Mouse (Mus musculus) neural tube, embryonic 15.5 days (tissue): ENCODE measurements at regions not wholly inside any gene's neighbourhood (a gene's known extent, or its start where the extent isn't known, plus 50 kb on each side); places are given as distances from the start of the nearest gene placed in this dataset.

Experiments used
- ATAC-seq: fragments of 200-750 bp; cut with Nextera tagmentation; 2 replicates; pipeline ENCODE4 v1.8.0; 2017; ENCODE audit warnings: mild to moderate bottlenecking, moderate TSS enrichment, moderate library complexity; ENCODE audit not compliant: low FRiP score
- H3K27ac ChIP-seq: fragments of 300-500 bp; sonication (generic); replicated peaks from 2 replicates; pipeline ENCODE4 v1.5.1; 2015; ENCODE audit warnings: mild to moderate bottlenecking, inconsistent platforms
- H3K27me3 ChIP-seq: fragments of 300-500 bp; sonication (generic); replicated peaks from 2 replicates; pipeline ENCODE4 v1.6.1; 2015; ENCODE audit warnings: inconsistent platforms
- H3K36me3 ChIP-seq: fragments of 300-500 bp; sonication (generic); 2 replicates; pipeline ENCODE4 v1.6.1; 2015; ENCODE audit warnings: inconsistent platforms
- H3K4me1 ChIP-seq: fragments of 300-500 bp; sonication (generic); 2 replicates; pipeline ENCODE4 v1.6.1; 2015; ENCODE audit warnings: inconsistent platforms
- H3K4me2 ChIP-seq: fragments of 300-500 bp; sonication (generic); 2 replicates; pipeline ENCODE4 v1.6.1; 2015; ENCODE audit warnings: inconsistent platforms, mild to moderate bottlenecking, moderate library complexity
- H3K4me3 ChIP-seq: fragments of 300-500 bp; sonication (generic); replicated peaks from 2 replicates; pipeline ENCODE4 v1.5.1; 2015; ENCODE audit warnings: mild to moderate bottlenecking, inconsistent platforms
- H3K9ac ChIP-seq: fragments of 300-500 bp; sonication (generic); replicated peaks from 2 replicates; pipeline ENCODE4 v1.6.1; 2015; ENCODE audit warnings: mild to moderate bottlenecking, inconsistent platforms
- H3K9me3 ChIP-seq: fragments of 300-500 bp; sonication (generic); replicated peaks from 2 replicates; pipeline ENCODE4 v1.6.1; 2016; ENCODE audit warnings: inconsistent platforms
- WGBS: fragments of 180-500 bp; shearing (Covaris S2); methylation state at CpG from one replicate; pipeline ENCODE4 v1.1.7; 2015; ENCODE audit warnings: mixed read lengths; 5-methylcytosine and 5-hydroxymethylcytosine counted together

DNA sequence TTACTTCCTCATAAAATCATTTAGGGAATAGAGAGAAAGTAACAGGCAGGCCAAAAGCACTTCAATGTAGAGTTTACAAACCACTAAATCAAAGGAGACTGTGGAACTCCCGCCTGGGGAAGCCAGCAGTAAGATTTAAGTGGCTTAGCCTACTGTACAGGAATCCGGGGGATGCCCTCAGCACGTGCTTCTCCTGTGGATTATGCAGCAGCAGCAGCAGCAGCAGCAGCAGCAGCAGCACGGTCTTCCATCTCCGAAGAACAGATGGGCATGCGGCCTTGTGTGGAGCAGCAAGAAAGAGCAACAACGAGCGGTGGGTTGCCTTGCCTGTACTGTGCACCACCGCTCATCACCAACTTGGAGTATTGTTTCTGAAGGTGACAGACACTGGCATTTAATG is 314.9 kb downstream of the Cd83 start:
- ATAC-seq: no peak
- Histone ChIP-seq H3K4me3 (no peak overlapping the region), H3K9me3 (no peaks in the 10 kb centered on the region), H3K4me1 (peaks cover 24% of the 10 kb centered on the region), H3K9ac (no peak overlapping the region), H3K36me3 (no peaks in the 10 kb centered on the region), H3K27me3 (no peaks in the 10 kb centered on the region), H3K4me2 (no peak overlapping the region), H3K27ac (no peak overlapping the region)
- whole genome bisulfite sequencing: 15% methylated on average over 9 of the region's 9 CpGs

DNA sequence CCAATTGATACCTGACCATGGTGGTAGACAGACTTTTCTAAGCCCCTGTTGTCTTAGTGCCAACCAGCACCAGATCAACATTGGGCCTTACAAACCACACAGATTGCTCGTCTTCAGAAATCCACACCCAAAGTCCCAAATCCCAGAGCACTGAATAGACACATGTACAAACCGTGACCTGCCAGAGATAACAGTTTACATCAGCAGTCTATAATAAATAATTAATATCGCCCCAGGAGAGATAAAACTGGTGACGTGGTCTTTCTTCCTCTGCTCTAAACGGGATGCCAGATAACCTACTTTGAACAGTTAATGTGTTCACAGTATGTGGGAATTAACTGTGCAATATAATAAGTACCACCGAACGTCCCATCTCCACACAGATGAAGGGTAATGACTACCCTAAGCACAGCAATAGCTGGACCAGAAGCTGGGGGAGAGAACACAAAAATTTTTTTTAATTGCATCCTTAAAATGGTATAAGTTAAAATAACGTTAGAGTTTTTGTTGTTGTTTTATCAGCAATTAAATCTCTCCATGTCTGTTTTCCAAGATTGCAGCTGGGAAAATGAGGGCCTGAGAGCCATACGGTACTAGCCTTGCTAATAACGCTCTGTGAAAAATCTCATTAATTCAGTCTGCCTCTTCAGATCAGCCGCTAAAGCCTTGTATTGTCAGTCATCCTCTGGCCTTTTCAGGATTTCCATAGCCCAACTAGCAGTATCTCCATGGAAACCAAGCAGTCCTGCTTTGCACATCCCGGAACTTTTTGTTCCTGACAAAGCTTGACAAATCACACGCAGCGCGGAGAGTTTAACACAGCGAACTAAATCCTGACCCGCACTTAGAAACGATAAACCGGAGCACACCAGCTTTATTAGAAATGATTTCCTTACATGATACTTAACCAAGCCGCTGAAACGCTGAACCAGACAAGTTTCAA is 315.8 kb downstream of the Cd83 start:
- Histone ChIP-seq H3K4me1 (peaks cover 24% of the 10 kb centered on the region), H3K4me3 (0 out of 2 replicates have a peak overlapping the region, but pooled peaks have one; percentile 0), H3K27ac (no peak overlapping the region), H3K27me3 (no peaks in the 10 kb centered on the region), H3K9me3 (no peaks in the 10 kb centered on the region), H3K36me3 (no peaks in the 10 kb centered on the region), H3K9ac (no peak overlapping the region), H3K4me2 (peak overlapping the region; percentile 42)
- ATAC-seq: no peak; the same call in 1 of the 2 replicates
- 7% methylated on average over 21 of the region's 21 CpGs for WGBS

DNA sequence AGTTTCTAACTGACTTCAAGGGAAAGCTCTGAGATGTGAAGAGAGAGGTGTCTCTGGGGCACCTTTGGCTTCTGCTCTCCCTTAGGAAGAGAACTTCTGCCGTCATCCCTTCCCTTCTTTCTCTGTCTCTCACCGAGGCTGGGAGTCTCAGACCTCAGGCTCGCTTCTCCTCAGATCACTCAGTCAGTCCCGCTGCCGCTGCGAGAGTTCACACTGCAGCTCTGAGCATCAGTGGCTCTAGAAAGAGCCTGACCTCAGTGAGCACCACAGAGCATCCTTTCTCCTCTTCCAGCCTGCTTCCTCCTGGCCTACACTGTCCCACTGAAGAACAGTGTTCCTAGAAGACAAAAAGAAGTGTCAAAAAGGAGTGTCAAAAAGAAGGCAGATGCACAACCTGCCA is 316.6 kb downstream of the Cd83 start:
- ATAC-seq: no peak
- Histone ChIP-seq H3K4me3 (no peak overlapping the region), H3K9ac (no peak overlapping the region), H3K9me3 (no peaks in the 10 kb centered on the region), H3K4me1 (peaks cover 24% of the 10 kb centered on the region), H3K36me3 (no peaks in the 10 kb centered on the region), H3K4me2 (peak overlapping the region; percentile 42), H3K27ac (no peak overlapping the region), H3K27me3 (no peaks in the 10 kb centered on the region)
- WGBS: 9% methylated on average over 6 of the region's 6 CpGs

DNA sequence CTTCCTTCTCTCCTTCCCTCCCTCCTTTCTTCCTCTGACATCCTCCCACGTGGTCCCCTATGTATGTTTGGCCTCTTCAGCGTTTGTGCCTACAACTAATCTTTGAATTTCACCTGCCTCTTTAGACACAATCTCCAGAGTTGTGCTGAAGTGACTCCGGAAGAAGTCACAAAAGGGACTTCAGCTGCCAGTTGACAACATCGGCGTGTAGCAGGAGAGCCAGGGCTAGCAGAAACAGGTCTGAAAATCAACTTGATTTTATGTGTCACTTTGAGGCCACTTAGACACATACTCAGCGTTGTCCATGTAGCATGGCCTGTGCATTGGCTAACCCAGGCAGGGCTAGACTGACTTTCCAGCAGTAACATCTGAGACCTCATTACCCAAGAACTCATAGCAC is 317.2 kb downstream of the Cd83 start:
- no peak for ATAC-seq

DNA sequence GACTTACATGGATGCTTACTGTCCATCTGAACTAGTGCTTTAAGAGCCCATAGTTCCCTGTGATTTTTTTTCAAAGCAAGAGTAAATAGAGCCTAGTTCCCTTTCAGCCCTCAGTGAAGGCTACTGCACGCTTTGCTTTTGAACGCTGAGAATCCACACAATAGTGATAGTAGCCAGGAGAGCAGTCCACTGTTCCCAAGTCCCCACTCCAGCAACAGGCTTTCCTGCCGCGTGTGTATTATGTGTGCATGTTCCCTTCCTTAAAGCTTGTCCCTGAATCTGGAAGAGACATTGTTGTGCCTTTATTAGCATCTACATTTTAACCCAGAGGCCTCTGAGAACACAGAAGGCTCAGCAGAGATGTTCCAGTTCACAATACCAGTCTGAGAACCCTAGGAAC is 317.7 kb downstream of the Cd83 start:
- Histone ChIP-seq H3K9ac (no peak overlapping the region), H3K36me3 (no peaks in the 10 kb centered on the region), H3K27ac (no peak overlapping the region), H3K4me3 (no peak overlapping the region), H3K4me1 (peaks cover 24% of the 10 kb centered on the region), H3K27me3 (no peaks in the 10 kb centered on the region), H3K9me3 (no peaks in the 10 kb centered on the region), H3K4me2 (no peak overlapping the region)
- ATAC-seq: no peak
- WGBS: 60% methylated on average over 4 of the region's 4 CpGs

More for the DNA sequence above, 317.2 kb downstream of the Cd83 start:
- Histone ChIP-seq H3K36me3 (no peaks in the 10 kb centered on the region), H3K4me1 (peaks cover 24% of the 10 kb centered on the region), H3K9ac (no peak overlapping the region), H3K4me3 (no peak overlapping the region), H3K9me3 (no peaks in the 10 kb centered on the region), H3K27ac (no peak overlapping the region), H3K4me2 (no peak overlapping the region), H3K27me3 (no peaks in the 10 kb centered on the region)
- WGBS: 72% methylated on average over 6 of the region's 6 CpGs

DNA sequence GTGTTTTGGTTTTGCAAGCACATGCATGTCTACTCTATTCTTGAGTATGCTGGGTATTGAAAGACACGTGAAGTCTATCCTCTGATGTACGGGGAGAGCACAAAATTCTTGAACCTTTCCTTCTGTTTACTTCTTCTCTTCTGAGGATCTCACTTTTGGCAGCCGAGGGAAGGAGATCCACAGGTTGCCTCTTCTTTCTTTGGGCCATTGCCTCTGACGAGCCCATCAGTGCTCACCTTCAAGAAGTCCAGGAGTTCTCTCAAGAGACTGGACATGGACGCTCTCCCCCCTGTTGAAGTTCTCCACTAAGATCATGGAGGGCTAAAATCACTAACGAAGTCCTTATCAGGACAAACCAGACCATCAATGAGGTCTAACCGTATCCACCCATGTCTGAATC is 318.8 kb downstream of the Cd83 start:
- no peak overlapping the region for H3K27ac ChIP-seq
- 95% methylated on average over 7 of the region's 7 CpGs for WGBS

DNA sequence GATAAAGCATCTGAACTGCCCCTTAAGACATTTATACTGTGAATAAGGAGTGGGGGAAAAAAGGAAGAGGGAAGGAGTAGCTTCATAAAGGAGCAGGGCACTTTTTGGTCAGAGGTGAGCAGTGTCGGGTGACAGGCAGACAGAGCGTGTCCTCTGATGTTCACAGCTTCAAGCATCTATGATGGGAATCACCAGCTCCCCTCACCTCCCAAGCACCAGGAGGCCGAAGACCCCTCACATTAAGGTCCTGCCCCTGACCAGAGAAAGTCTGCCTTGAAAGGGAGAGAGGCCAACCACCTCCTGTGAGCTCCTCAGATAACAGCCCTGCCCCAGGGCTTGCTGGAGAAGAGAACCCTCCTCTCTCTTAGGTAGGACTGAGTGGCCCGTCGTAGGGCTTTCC is 320.6 kb downstream of the Cd83 start:
- no peak overlapping the region for H3K4me2 ChIP-seq
- no peaks in the 10 kb centered on the region for H3K9me3 ChIP-seq
- no peak for ATAC-seq
- no peak overlapping the region for H3K9ac ChIP-seq
- H3K27ac ChIP-seq: no peak overlapping the region
- no peaks in the 10 kb centered on the region for H3K36me3 ChIP-seq
- H3K4me1 ChIP-seq: peaks cover 26% of the 10 kb centered on the region
- no peak overlapping the region for H3K4me3 ChIP-seq
- 78% methylated on average over 5 of the region's 5 CpGs for WGBS
- no peaks in the 10 kb centered on the region for H3K27me3 ChIP-seq

More for the DNA sequence above, 318.8 kb downstream of the Cd83 start:
- Histone ChIP-seq H3K27me3 (no peaks in the 10 kb centered on the region), H3K4me1 (peaks cover 28% of the 10 kb centered on the region), H3K9me3 (no peaks in the 10 kb centered on the region), H3K4me2 (no peak overlapping the region), H3K36me3 (no peaks in the 10 kb centered on the region), H3K4me3 (no peak overlapping the region), H3K9ac (no peak overlapping the region)
- no peak for ATAC-seq

DNA sequence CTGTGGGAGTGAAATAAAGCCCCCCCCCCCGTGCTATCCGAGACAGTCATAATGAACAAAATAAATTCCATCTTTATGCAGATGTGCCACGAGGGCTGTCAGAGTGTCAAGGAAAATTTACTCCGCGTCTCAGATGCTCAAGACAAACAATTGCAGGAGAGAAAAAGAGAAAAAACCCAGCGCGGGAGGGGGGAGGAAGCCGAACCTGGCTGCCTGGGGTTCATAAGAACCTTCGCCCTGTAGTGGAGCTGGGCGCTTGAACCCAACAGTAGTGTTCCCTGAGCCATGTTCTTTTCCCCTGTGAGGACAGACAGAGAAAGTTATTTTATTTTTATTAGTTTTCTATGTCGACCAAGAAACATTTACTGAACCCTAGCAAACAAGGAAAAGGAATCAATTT is 324.1 kb downstream of the Cd83 start:
- H3K4me1 ChIP-seq: peaks cover 17% of the 10 kb centered on the region
- H3K9ac ChIP-seq: no peak overlapping the region
- no peaks in the 10 kb centered on the region for H3K27me3 ChIP-seq
- no peaks in the 10 kb centered on the region for H3K36me3 ChIP-seq
- 45% methylated on average over 11 of the region's 11 CpGs for WGBS
- no peak overlapping the region for H3K4me2 ChIP-seq
- no peak overlapping the region for H3K27ac ChIP-seq
- no peaks in the 10 kb centered on the region for H3K9me3 ChIP-seq
- H3K4me3 ChIP-seq: no peak overlapping the region
- no peak for ATAC-seq

DNA sequence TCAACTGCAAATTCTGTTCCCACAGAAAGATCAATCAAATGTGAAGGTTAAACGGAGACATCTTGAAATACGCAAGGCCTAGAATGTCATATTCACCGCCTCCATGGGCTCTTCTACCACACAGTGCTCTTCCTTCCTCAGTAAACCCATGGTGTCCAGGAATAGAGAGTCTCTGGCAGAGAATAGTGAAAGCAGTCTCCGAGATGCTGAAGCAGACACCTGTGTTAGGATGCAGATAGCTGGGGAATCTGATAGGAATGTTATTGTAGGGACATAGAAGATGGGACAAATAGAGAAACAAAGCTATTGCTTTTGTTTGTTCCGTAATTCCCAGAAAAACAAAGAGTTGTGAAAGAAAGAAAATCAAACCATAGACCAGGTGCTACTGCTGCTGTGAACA is 328.5 kb downstream of the Cd83 start:
- no peak for ATAC-seq
- Histone ChIP-seq H3K27ac (no peak overlapping the region), H3K4me2 (no peak overlapping the region), H3K27me3 (no peaks in the 10 kb centered on the region), H3K4me3 (no peak overlapping the region), H3K9me3 (no peaks in the 10 kb centered on the region), H3K36me3 (no peaks in the 10 kb centered on the region), H3K4me1 (peaks cover 13% of the 10 kb centered on the region), H3K9ac (no peak overlapping the region)
- 92% methylated on average over 5 of the region's 5 CpGs for WGBS

DNA sequence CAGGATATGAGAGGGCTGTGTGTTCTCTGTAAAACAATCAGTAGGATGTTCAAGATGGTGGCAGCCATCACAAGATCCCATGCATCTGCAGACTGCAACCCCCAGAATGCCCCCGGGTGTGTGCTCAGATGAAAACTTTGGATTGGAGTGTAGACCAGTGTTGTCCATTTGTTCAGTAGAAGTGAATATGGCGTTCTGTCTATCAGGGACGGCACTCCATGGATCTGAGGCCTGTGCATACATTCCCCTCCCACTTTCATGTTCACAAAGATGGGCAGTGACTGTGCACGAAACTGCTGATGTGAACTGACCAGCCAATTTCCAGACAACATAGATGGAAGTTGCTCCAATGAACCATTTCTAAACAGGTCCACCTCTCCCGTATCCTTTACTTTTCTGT is 330.3 kb downstream of the Cd83 start:
- 92% methylated on average over 5 of the region's 5 CpGs for WGBS
- no peak overlapping the region for H3K4me2 ChIP-seq
- H3K27ac ChIP-seq: no peak overlapping the region
- no peaks in the 10 kb centered on the region for H3K9me3 ChIP-seq
- peaks cover 5% of the 10 kb centered on the region for H3K4me1 ChIP-seq
- H3K36me3 ChIP-seq: no peaks in the 10 kb centered on the region
- no peak overlapping the region for H3K4me3 ChIP-seq
- H3K9ac ChIP-seq: no peak overlapping the region
- H3K27me3 ChIP-seq: no peaks in the 10 kb centered on the region
- ATAC-seq: no peak

DNA sequence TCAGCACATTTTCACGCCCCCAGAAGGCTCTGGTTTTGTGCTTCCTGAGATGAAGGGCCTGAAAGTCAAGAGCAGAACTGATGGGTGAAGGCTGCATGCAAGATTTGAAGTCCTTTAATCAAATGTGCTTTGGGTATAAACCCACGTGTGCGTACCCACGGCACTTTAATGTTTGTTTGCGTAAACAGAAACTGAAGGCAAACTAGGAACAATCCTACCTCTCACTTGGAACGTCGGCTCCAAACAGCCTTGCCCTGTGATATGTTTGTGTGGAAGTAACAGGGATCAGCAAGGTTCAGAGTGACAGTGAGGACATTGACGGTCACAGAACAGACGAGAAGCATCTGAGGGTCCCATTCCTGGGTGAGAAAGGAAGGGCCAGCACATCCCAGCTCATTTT is 333.3 kb downstream of the Cd83 start:
- no peak for ATAC-seq
- 87% methylated on average over 9 of the region's 9 CpGs for WGBS
- Histone ChIP-seq H3K27me3 (no peaks in the 10 kb centered on the region), H3K27ac (no peak overlapping the region), H3K4me3 (no peak overlapping the region), H3K9ac (no peak overlapping the region), H3K9me3 (no peaks in the 10 kb centered on the region), H3K36me3 (no peaks in the 10 kb centered on the region), H3K4me1 (peaks cover 13% of the 10 kb centered on the region), H3K4me2 (no peak overlapping the region)

DNA sequence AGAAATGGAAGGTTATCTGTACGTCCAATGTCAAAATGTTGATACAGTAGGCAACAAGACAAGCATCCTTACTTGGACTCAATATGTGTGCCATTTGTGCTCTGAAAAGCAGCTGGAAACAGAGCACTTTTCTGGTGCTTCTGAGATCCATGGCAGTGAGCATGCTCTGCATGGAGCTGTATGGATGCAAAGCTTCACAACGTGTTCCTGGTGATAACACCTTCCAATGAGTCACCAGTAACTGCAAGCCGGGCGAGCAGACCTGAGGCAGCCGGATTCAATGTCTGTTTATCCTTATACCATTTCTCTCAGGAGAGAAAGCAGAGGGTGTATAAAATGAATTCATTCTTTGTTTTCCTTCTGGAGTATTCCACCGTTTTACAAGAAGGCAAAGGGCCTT is 334.3 kb downstream of the Cd83 start:
- no peak for ATAC-seq
- Histone ChIP-seq H3K4me3 (no peak overlapping the region), H3K36me3 (no peaks in the 10 kb centered on the region), H3K27me3 (no peaks in the 10 kb centered on the region), H3K9me3 (no peaks in the 10 kb centered on the region), H3K4me2 (no peak overlapping the region), H3K9ac (no peak overlapping the region), H3K27ac (no peak overlapping the region), H3K4me1 (peaks cover 13% of the 10 kb centered on the region)
- WGBS: 90% methylated on average over 6 of the region's 6 CpGs
